8 mouse cellular contexts compared by ENCODE assay signal in the genomic region with DNA sequence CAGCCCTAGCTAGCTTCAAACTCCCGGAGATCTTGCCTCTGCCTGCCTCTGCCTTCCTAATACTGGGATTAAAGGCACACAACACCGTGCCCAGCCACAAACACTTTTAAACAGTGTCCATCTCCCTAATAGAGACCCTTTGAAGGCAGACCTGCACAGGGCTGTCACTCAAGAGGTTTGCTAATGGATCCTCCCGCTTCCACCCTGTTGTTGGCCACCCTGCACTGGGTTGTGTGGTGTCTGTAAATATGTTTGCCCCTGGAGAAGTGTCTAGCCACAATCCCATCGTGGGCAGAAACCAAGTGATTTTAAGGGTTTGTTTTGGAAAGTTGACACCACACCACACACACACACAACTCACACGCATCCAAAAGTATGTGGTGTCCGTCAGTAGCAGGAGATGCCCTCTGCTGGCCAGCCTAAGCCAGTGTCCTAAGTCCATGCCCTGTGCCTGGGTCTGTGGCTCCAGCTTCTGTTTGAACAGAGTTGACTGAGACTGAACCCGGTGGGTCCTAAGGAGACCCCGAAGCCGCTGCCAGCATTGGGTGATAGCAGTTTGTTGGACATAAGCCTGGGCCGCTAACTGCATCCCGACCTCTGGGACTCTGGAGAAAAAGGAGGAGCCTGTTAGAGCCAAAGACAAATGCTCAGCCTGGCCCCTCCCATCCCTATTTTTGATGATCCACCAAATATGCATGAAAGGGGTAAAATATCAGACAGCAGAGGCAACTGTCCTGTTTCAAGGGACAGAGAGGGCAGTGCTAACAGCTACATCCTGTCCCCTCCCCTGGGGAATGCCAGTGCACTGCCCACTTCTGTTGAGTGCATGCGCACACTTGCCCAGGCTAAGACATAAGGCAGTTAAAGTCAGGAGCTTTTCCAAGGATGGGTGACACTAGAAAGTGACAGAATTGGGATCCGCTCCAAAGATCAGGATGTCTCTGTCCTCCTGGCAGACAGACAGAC. TPM values are rescaled to one million over a fixed set of nuclear protein-coding genes. Genes with fewer than 3 reads are reported as not detected.
A peak's percentile ranks its signal among the peaks of the same experiment; 100 is the strongest.
DNase-seq lines count a peak whose midpoint lies in the region; ATAC-seq and TF ChIP-seq lines count a peak whose summit lies in the region.

No protein-coding gene starts in this region.

- H3K9ac ChIP-seq in embryonic facial prominence, embryonic 13.5 days: no peak overlapping the region
- H3K9ac ChIP-seq in intestine, postnatal 0 days (ENCODE audit: low read depth, low read length): no peak overlapping the region
- no peak overlapping the region for H3K9ac ChIP-seq in lung, embryonic 16.5 days (ENCODE audit: low read length)

- intact Hi-C loops in gastrocnemius, adult 2 months (cut with DNase I): no loop called here

- peak; percentile 32; the same call in 1 of the 2 replicates for ATAC-seq in embryonic facial prominence, embryonic 13.5 days (ENCODE audit: insufficient number of reproducible peaks, insufficient read depth, low FRiP score, low TSS enrichment, low read depth)
- peak; percentile 53; the same call in 1 of the 2 replicates for ATAC-seq in intestine, postnatal 0 days
- peak; percentile 85 for ATAC-seq in lung, embryonic 16.5 days (ENCODE audit: low read depth)

- no peak overlapping the region for H3K4me2 ChIP-seq in embryonic facial prominence, embryonic 13.5 days
- H3K4me2 ChIP-seq in intestine, postnatal 0 days (replicated peaks; ENCODE audit: low read depth): no peak overlapping the region
- H3K4me2 ChIP-seq in lung, embryonic 16.5 days (ENCODE audit: low read depth, low read length): no peak overlapping the region

- H3K4me3 ChIP-seq in gastrocnemius, adult 2 months: no peak overlapping the region
- H3K4me3 ChIP-seq in E14TG2a.4 (replicated peaks; ENCODE audit: low read length): no peak overlapping the region; the same call in 1 of the 2 replicates
- H3K4me3 ChIP-seq in embryonic facial prominence, embryonic 13.5 days: no peak overlapping the region
- H3K4me3 ChIP-seq in intestine, postnatal 0 days (ENCODE audit: low read depth, low read length): no peak overlapping the region
- H3K4me3 ChIP-seq in lung, embryonic 16.5 days (ENCODE audit: low read length): no peak overlapping the region

- peaks cover 38% of the 10 kb centered on the region for H3K36me3 ChIP-seq in E14TG2a.4 (ENCODE audit: insufficient read depth, low read length)
- H3K36me3 ChIP-seq in embryonic facial prominence, embryonic 13.5 days: peaks cover 36% of the 10 kb centered on the region
- H3K36me3 ChIP-seq in intestine, postnatal 0 days (ENCODE audit: control insufficient read depth, insufficient read depth): peaks cover 30% of the 10 kb centered on the region
- H3K36me3 ChIP-seq in lung, embryonic 16.5 days (ENCODE audit: control insufficient read depth, insufficient read depth, low read length): peaks cover 22% of the 10 kb centered on the region

- H3K9me3 ChIP-seq in E14TG2a.4 (ENCODE audit: low read length): no peaks in the 10 kb centered on the region
- no peaks in the 10 kb centered on the region for H3K9me3 ChIP-seq in embryonic facial prominence, embryonic 13.5 days
- H3K9me3 ChIP-seq in intestine, postnatal 0 days (ENCODE audit: control insufficient read depth): no peaks in the 10 kb centered on the region
- H3K9me3 ChIP-seq in lung, embryonic 16.5 days (ENCODE audit: control insufficient read depth, low read length): no peaks in the 10 kb centered on the region

- peak; percentile 67 for DNase-seq in gastrocnemius, adult 2 months
- DNase-seq in gastrocnemius, adult 18-20 months (ENCODE audit: low spot score): no peak
- DNase-seq in testis, postnatal 10 days (ENCODE audit: low spot score): peak; percentile 70
- DNase-seq in gastrocnemius, postnatal 25 days: no peak

- H3K27me3 ChIP-seq in E14TG2a.4 (ENCODE audit: insufficient read depth, low read length): peaks cover 8% of the 10 kb centered on the region; the same call in 1 of the 2 replicates
- no peaks in the 10 kb centered on the region for H3K27me3 ChIP-seq in embryonic facial prominence, embryonic 13.5 days
- H3K27me3 ChIP-seq in intestine, postnatal 0 days (replicated peaks; ENCODE audit: control insufficient read depth, insufficient read depth, low read length): no peaks in the 10 kb centered on the region
- no peaks in the 10 kb centered on the region for H3K27me3 ChIP-seq in lung, embryonic 16.5 days (ENCODE audit: control insufficient read depth, insufficient read depth, low read depth, low read length)

- peak overlapping the region; percentile 61 for H3K27ac ChIP-seq in gastrocnemius, adult 2 months
- H3K27ac ChIP-seq in embryonic facial prominence, embryonic 13.5 days: no peak overlapping the region
- H3K27ac ChIP-seq in intestine, postnatal 0 days (ENCODE audit: low read depth, low read length): no peak overlapping the region
- H3K27ac ChIP-seq in lung, embryonic 16.5 days (ENCODE audit: low read length): no peak overlapping the region

- peaks cover 31% of the 10 kb centered on the region for H3K4me1 ChIP-seq in E14TG2a.4 (replicated peaks; ENCODE audit: low read depth, low read length)
- H3K4me1 ChIP-seq in embryonic facial prominence, embryonic 13.5 days: peaks cover 3% of the 10 kb centered on the region; the same call in 1 of the 2 replicates
- H3K4me1 ChIP-seq in intestine, postnatal 0 days (replicated peaks; ENCODE audit: control insufficient read depth, insufficient read depth, low read length): no peaks in the 10 kb centered on the region
- no peaks in the 10 kb centered on the region for H3K4me1 ChIP-seq in lung, embryonic 16.5 days (replicated peaks; ENCODE audit: control insufficient read depth, insufficient read depth, low read length)

- peak; percentile 71 for TF ChIP-seq CTCF in gastrocnemius, adult 2 months (IDR thresholded peaks at IDR 0.05)
- TF ChIP-seq CTCF in E14TG2a.4 (conservative IDR thresholded peaks at IDR 0.05; ENCODE audit: low read length): peak; percentile 27; the same call in 1 of the 2 replicates
- TF ChIP-seq CTCF in intestine, postnatal 0 days (IDR thresholded peaks at IDR 0.05; ENCODE audit: low read depth): peak; percentile 80

- WGBS in embryonic facial prominence, embryonic 13.5 days: 53% methylated on average over 13 of the region's 13 CpGs
- 49% methylated on average over 13 of the region's 13 CpGs for whole genome bisulfite sequencing in intestine, postnatal 0 days
- WGBS in lung, embryonic 16.5 days: 33% methylated on average over 13 of the region's 13 CpGs

RNA-seq across cellular contexts. Expression of gene Mthfr, which starts 21.5 kb away (rescaled TPM):
- total RNA-seq in gastrocnemius, adult 2 months (2021): 10 to 100 TPM in 1 of 2 experiments, 1 to 10 TPM in 1; 6.9 to 14.2 TPM
- total RNA-seq in gastrocnemius, adult 18-20 months (2021): 1 to 10 TPM; 8.9 to 9.3 TPM
- polyA plus RNA-seq in embryonic facial prominence, embryonic 13.5 days (2015; fragmentation: Nextera tagmentation; extraction: Ambion mirVana): 20.8 and 22.4 TPM in 2 replicates
- polyA plus RNA-seq in intestine, postnatal 0 days (2015; fragmentation: Nextera tagmentation; extraction: Ambion mirVana): 11.7 and 12.6 TPM in 2 replicates
- polyA plus RNA-seq in lung, embryonic 16.5 days (2015; fragmentation: Nextera tagmentation; extraction: Ambion mirVana): 21.3 and 26.2 TPM in 2 replicates
- 1 to 10 TPM; 6.8 to 9.4 TPM for total RNA-seq in gastrocnemius, postnatal 25 days (2021)

RNA-seq across cellular contexts. Expression of gene Clcn6, which starts 21.8 kb away (rescaled TPM):
- total RNA-seq in gastrocnemius, adult 2 months (2021): 1 to 10 TPM; 4.7 to 5.0 TPM
- 1 to 10 TPM; 4.8 to 4.9 TPM for total RNA-seq in gastrocnemius, adult 18-20 months (2021)
- polyA plus RNA-seq in embryonic facial prominence, embryonic 13.5 days (2015; fragmentation: Nextera tagmentation; extraction: Ambion mirVana): 8.7 and 8.8 TPM in 2 replicates
- polyA plus RNA-seq in intestine, postnatal 0 days (2015; fragmentation: Nextera tagmentation; extraction: Ambion mirVana): 2.5 and 3.1 TPM in 2 replicates
- 4.5 and 4.8 TPM in 2 replicates for polyA plus RNA-seq in lung, embryonic 16.5 days (2015; fragmentation: Nextera tagmentation; extraction: Ambion mirVana)
- 1 to 10 TPM; 3.5 to 4.7 TPM for total RNA-seq in gastrocnemius, postnatal 25 days (2021)

RNA-seq across cellular contexts. Expression of gene Agtrap, which starts 27.4 kb away (rescaled TPM):
- 10 to 100 TPM in 1 of 2 experiments, 1 to 10 TPM in 1; 9.8 to 12.6 TPM for total RNA-seq in gastrocnemius, adult 2 months (2021)
- total RNA-seq in gastrocnemius, adult 18-20 months (2021): 10 to 100 TPM in 1 of 2 experiments, 1 to 10 TPM in 1; 9.3 to 12.8 TPM
- polyA plus RNA-seq in embryonic facial prominence, embryonic 13.5 days (2015; fragmentation: Nextera tagmentation; extraction: Ambion mirVana): 9.7 and 10.1 TPM in 2 replicates
- 27.7 and 31.3 TPM in 2 replicates for polyA plus RNA-seq in intestine, postnatal 0 days (2015; fragmentation: Nextera tagmentation; extraction: Ambion mirVana)
- 16.3 and 17.8 TPM in 2 replicates for polyA plus RNA-seq in lung, embryonic 16.5 days (2015; fragmentation: Nextera tagmentation; extraction: Ambion mirVana)
- total RNA-seq in gastrocnemius, postnatal 25 days (2021): 10 to 100 TPM; 10.9 to 16.2 TPM

RNA-seq across cellular contexts. Expression of gene Nppa, which starts 59.9 kb away (rescaled TPM):
- total RNA-seq in gastrocnemius, adult 2 months (2021): not detected
- not detected for total RNA-seq in gastrocnemius, adult 18-20 months (2021)
- 0.25 and 10.7 TPM in 2 replicates for polyA plus RNA-seq in embryonic facial prominence, embryonic 13.5 days (2015; fragmentation: Nextera tagmentation; extraction: Ambion mirVana)
- 1.4 TPM in 2 replicates for polyA plus RNA-seq in intestine, postnatal 0 days (2015; fragmentation: Nextera tagmentation; extraction: Ambion mirVana)
- 122 and 163 TPM in 2 replicates for polyA plus RNA-seq in lung, embryonic 16.5 days (2015; fragmentation: Nextera tagmentation; extraction: Ambion mirVana)
- not detected for total RNA-seq in gastrocnemius, postnatal 25 days (2021)

Comparison
In these comparisons a context has a peak if more than half of its experiments do, and no peak if none do; other contexts are left out.
1. DNase-seq: peak in gastrocnemius, adult 2 months (single experiment) and testis, postnatal 10 days (single experiment); none in gastrocnemius, adult 18-20 months (single experiment) and gastrocnemius, postnatal 25 days (single experiment).
2. CTCF ChIP-seq: peak in every context shown above with its lines; median percentile 80 in intestine, postnatal 0 days; 71 in gastrocnemius, adult 2 months; 27 in E14TG2a.4.
3. ATAC-seq: peak in every context shown above with its lines; median percentile 85 in lung, embryonic 16.5 days; 53 in intestine, postnatal 0 days; 32 in embryonic facial prominence, embryonic 13.5 days.